Mouse (Mus musculus): Measurements from ENCODE around the gene Esf1.

DNA sequence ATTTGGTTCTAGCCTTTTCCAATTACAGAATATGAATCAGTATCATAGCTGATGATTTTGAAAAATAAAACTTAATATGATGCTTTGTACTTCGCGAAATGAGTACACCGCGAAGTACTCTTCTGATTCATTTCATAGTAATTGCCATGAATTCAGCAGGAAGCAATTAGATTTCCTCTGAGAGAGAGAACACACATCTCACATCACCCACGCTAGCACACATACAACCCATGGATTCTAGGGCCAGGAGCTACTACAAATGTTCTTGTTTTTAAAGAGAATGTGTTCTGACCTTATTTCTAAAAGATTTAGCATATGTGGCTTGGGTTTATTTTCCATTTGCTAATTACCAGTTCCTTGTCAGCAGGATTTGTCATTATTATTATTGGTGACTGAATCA, 76.9 kb downstream of the Esf1 start:
- no peak for TF ChIP-seq CTCF (IDR thresholded peaks at IDR 0.05; ENCODE audit: insufficient read depth, low read length)
- TF ChIP-seq POLR2A (IDR thresholded peaks at IDR 0.05; ENCODE audit: borderline replicate concordance, extremely low read depth, low read depth, low read length) = no peak
